Mouse (Mus musculus): ENCODE measurements at regions not wholly inside any gene's neighbourhood (a gene's known extent, or its start where the extent isn't known, plus 50 kb on each side); places are given as distances from the start of the nearest gene placed in this dataset.

- TF ChIP-seq CTCF (IDR thresholded peaks at IDR 0.05; ENCODE audit: borderline replicate concordance, control insufficient read depth, extremely low read depth, insufficient read depth, low read length, poor library complexity) (no peak), POLR2A (IDR thresholded peaks at IDR 0.05; ENCODE audit: control insufficient read depth, extremely low read depth, insufficient read depth, low read length, poor library complexity) (no peak)
Measured at GRCm38 (mm10) chr15:86773041-86773440, 558.8 kb downstream of the Tbc1d22a start.

All from thymus, adult 2 months (tissue).